Mouse (Mus musculus) heart, embryonic 12.5 days (tissue): ENCODE data around the gene Elavl1. TPM values are rescaled to one million over a fixed set of nuclear protein-coding genes. Genes with fewer than 3 reads are reported as not detected.

Source experiments
- ATAC-seq: fragments of 200-750 bp; cut with Nextera tagmentation; 2 replicates; pipeline ENCODE4 v1.8.0; 2017; ENCODE audit warnings: moderate TSS enrichment, moderate library complexity; ENCODE audit not compliant: insufficient number of reproducible peaks, low FRiP score
- H3K27ac ChIP-seq: fragments of 300-500 bp; sonication (generic); 2 replicates; pipeline ENCODE4 v1.5.1; 2016; ENCODE audit warnings: mild to moderate bottlenecking, moderate library complexity; ENCODE audit not compliant: poor library complexity, severe bottlenecking
- H3K27me3 ChIP-seq: fragments of 300-500 bp; sonication (generic); replicated peaks from 2 replicates; pipeline ENCODE4 v1.6.1; 2016; ENCODE audit warnings: mild to moderate bottlenecking, moderate library complexity
- H3K36me3 ChIP-seq: fragments of 300-500 bp; sonication (generic); 2 replicates; pipeline ENCODE4 v1.6.1; 2016; ENCODE audit warnings: mild to moderate bottlenecking, moderate library complexity
- H3K4me1 ChIP-seq: fragments of 300-500 bp; sonication (generic); replicated peaks from 2 replicates; pipeline ENCODE4 v1.6.1; 2016; ENCODE audit warnings: mild to moderate bottlenecking
- H3K4me2 ChIP-seq: fragments of 300-500 bp; sonication (generic); 2 replicates; pipeline ENCODE4 v1.6.1; 2016; ENCODE audit warnings: mild to moderate bottlenecking, moderate library complexity
- H3K4me3 ChIP-seq: fragments of 300-500 bp; sonication (generic); 2 replicates; pipeline ENCODE4 v1.5.1; 2016; ENCODE audit warnings: mild to moderate bottlenecking
- H3K9ac ChIP-seq: fragments of 300-500 bp; sonication (generic); 2 replicates; pipeline ENCODE4 v1.6.1; 2016; ENCODE audit warnings: mild to moderate bottlenecking, moderate library complexity
- H3K9me3 ChIP-seq: fragments of 300-500 bp; sonication (generic); replicated peaks from 2 replicates; pipeline ENCODE4 v1.6.1; 2016; ENCODE audit warnings: mild to moderate bottlenecking, moderate library complexity
- WGBS: fragments of 180-500 bp; shearing (Covaris S2); methylation state at CpG from one replicate; pipeline ENCODE4 v1.1.7; 2016; 5-methylcytosine and 5-hydroxymethylcytosine counted together
- polyA plus RNA-seq: library from polyadenylated mRNA; unstranded; fragments of >200 nt; fragmentation: Nextera tagmentation; extraction: Ambion mirVana; gene quantifications from 2 replicates; pipeline ENCODE4 v1.2.1, GENCODE M21; 2016

The Elavl1 gene
- polyA plus RNA-seq, 1 experiment from 2014 or later: 211 TPM

DNA sequence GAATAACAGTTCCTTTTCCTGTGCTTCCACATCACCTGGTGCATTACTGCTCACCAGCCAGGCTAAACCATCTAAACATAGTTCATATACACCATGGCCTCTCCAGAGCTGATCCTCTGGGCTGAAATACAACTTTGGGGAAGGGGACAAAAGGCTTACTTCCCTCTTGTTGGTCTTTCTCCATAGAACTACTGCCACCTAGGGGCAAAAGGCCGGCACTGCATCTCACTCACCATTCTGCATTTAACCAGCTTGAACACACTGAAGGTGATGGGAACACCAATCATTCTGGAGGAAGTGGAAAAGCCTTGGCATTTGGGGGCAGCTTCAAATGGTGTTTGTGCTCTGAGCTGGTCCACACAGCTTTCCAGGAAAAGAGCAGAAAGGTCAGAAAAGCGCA lies 2.7 kb downstream of the Elavl1 start:
- Histone ChIP-seq H3K9me3 (no peaks in the 10 kb centered on the region), H3K27ac (no peak overlapping the region), H3K27me3 (no peaks in the 10 kb centered on the region), H3K4me3 (no peak overlapping the region), H3K4me2 (0 out of 2 replicates have a peak overlapping the region, but pooled peaks have one; percentile 4), H3K9ac (no peak overlapping the region), H3K36me3 (peaks cover 34% of the 10 kb centered on the region), H3K4me1 (peaks cover 52% of the 10 kb centered on the region)
- ATAC-seq: no peak
- 35% methylated on average over 2 of the region's 2 CpGs for WGBS

- Histone ChIP-seq H3K4me1 (peaks cover 52% of the 10 kb centered on the region), H3K4me2 (no peak overlapping the region), H3K27ac (no peak overlapping the region), H3K9ac (no peak overlapping the region), H3K9me3 (no peaks in the 10 kb centered on the region), H3K27me3 (no peaks in the 10 kb centered on the region), H3K36me3 (peaks cover 34% of the 10 kb centered on the region), H3K4me3 (no peak overlapping the region)
- no peak for ATAC-seq
- 42% methylated on average over 2 of the region's 2 CpGs for WGBS
Measured at GRCm38 (mm10) chr8:4321031-4321430, 4.2 kb downstream of the Elavl1 start.

DNA sequence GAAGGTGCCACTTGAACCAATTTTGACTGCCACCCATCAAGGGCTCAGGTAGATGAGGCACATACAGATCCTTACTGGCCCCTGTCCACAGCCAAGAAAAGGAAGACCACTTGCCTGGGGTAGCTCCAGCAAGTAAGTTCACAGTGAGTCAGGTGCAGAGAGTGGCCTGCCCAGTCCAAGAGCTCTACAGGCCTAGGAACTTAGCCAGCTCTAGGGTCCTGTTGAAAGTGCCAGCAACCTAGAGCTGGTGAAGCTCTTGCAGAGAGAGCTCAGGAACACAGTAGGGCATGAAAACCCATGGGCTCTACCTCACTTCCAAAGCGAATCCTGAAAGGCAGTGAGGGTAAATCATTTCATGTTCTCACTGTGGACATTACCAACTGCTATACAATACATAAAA lies 4.8 kb downstream of the Elavl1 start:
- Histone ChIP-seq H3K27me3 (no peaks in the 10 kb centered on the region), H3K4me1 (peaks cover 49% of the 10 kb centered on the region), H3K4me2 (no peak overlapping the region), H3K4me3 (no peak overlapping the region), H3K9ac (0 out of 2 replicates have a peak overlapping the region, but pooled peaks have one; percentile 14), H3K36me3 (peaks cover 34% of the 10 kb centered on the region), H3K9me3 (no peaks in the 10 kb centered on the region), H3K27ac (peak overlapping the region; percentile 52; the same call in 1 of the 2 replicates)
- ATAC-seq: no peak
- WGBS: 100% methylated on average over 1 of the region's 1 CpGs

- H3K4me1 ChIP-seq: peaks cover 49% of the 10 kb centered on the region
- H3K9me3 ChIP-seq: no peaks in the 10 kb centered on the region
- 97% methylated on average over 11 of the region's 11 CpGs for WGBS
- peaks cover 34% of the 10 kb centered on the region for H3K36me3 ChIP-seq
- no peaks in the 10 kb centered on the region for H3K27me3 ChIP-seq
- H3K9ac ChIP-seq: no peak overlapping the region
- no peak overlapping the region for H3K4me2 ChIP-seq
- no peak for ATAC-seq
- H3K27ac ChIP-seq: no peak overlapping the region
- no peak overlapping the region for H3K4me3 ChIP-seq
Measured at GRCm38 (mm10) chr8:4319573-4319872, 5.7 kb downstream of the Elavl1 start.

GRCm38 (mm10) chr8:4318796-4319572 lies 6.2 kb downstream of the Elavl1 start:
- WGBS: 77% methylated on average over 2 of the region's 2 CpGs
- ATAC-seq: no peak

DNA sequence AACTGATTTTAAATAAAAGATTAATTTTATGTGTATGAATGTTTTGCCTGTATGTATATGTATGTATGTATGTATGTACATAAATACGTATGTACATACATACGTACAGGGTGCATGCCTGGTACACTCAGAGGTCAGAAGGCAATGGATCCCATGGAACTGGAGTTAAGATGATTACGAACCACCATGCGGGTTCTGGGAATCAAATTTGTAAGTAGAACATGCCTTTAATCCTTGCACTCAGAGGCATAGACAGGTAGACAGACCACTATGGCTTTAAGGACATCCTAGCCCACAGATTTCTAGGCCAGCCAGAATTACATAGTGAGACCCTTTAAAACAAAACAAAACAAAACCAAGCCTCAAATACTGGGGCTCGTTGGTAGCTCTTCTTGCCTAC lies 7.1 kb downstream of the Elavl1 start:
- 86% methylated on average over 5 of the region's 5 CpGs for WGBS
- H3K9ac ChIP-seq: no peak overlapping the region
- no peaks in the 10 kb centered on the region for H3K27me3 ChIP-seq
- no peak overlapping the region for H3K4me3 ChIP-seq
- H3K27ac ChIP-seq: no peak overlapping the region
- peaks cover 34% of the 10 kb centered on the region for H3K36me3 ChIP-seq
- H3K4me2 ChIP-seq: no peak overlapping the region
- H3K4me1 ChIP-seq: peaks cover 43% of the 10 kb centered on the region
- no peaks in the 10 kb centered on the region for H3K9me3 ChIP-seq
- no peak for ATAC-seq

More at GRCm38 (mm10) chr8:4318796-4319572, 6.2 kb downstream of the Elavl1 start:
- Histone ChIP-seq H3K36me3 (peaks cover 34% of the 10 kb centered on the region), H3K27me3 (no peaks in the 10 kb centered on the region), H3K4me3 (no peak overlapping the region), H3K4me1 (peaks cover 49% of the 10 kb centered on the region), H3K9ac (no peak overlapping the region), H3K27ac (no peak overlapping the region), H3K9me3 (no peaks in the 10 kb centered on the region), H3K4me2 (no peak overlapping the region)

GRCm38 (mm10) chr8:4314852-4315251 lies 10.4 kb downstream of the Elavl1 start:
- no peaks in the 10 kb centered on the region for H3K27me3 ChIP-seq
- ATAC-seq: no peak
- no peak overlapping the region for H3K27ac ChIP-seq
- H3K36me3 ChIP-seq: peaks cover 27% of the 10 kb centered on the region
- H3K4me2 ChIP-seq: no peak overlapping the region
- 92% methylated on average over 3 of the region's 3 CpGs for WGBS
- no peaks in the 10 kb centered on the region for H3K9me3 ChIP-seq
- peaks cover 18% of the 10 kb centered on the region; the same call in 1 of the 2 replicates for H3K4me1 ChIP-seq
- H3K4me3 ChIP-seq: no peak overlapping the region
- H3K9ac ChIP-seq: no peak overlapping the region

DNA sequence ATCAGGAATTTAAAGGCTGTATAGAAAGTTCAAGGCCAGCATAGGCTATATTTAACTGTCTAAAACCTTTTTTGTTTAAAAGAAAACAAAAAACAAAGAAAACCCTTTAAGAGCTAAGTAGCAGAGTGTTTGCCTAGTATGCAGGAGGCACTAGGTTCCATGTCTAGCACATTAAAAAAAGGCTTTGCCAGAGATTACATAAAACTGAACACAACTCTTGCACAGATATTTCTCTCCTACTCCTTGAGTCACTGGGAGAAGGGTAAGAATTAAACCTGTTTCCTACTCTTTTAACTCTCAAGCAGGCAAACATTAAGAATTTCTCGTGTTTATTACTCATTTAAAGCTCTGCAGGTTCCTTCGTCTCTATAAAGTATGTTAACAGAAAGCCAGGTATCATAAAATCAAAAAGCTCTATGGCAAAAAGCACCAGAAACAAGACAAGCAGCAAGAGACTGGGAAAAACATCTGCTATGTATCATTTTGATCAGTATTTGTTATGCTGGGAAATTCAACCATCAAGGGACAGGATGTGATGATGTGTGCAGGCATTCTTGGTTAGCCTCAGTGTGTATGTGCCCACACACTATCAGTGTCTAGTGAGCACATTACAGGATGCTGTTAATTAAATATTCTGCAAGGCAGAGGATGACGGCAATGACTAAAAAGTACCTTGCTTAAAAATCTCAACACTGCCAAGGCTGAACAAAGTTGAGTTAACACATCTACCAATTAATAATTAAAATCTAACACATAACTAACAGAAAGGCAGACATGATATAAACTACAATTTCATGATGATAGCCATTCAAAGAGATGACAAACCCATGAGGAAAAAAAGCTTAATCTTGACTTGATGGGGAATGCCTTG lies 11.7 kb downstream of the Elavl1 start:
- no peak overlapping the region for H3K4me2 ChIP-seq
- H3K27ac ChIP-seq: no peak overlapping the region
- ATAC-seq: no peak
- H3K4me3 ChIP-seq: no peak overlapping the region
- WGBS: 72% methylated on average over 3 of the region's 3 CpGs
- peaks cover 35% of the 10 kb centered on the region for H3K36me3 ChIP-seq
- no peaks in the 10 kb centered on the region for H3K9me3 ChIP-seq
- H3K9ac ChIP-seq: no peak overlapping the region
- 0 out of 2 replicates have a peak, but pooled peaks cover 11% of the 10 kb centered on the region for H3K4me1 ChIP-seq
- no peaks in the 10 kb centered on the region for H3K27me3 ChIP-seq

DNA sequence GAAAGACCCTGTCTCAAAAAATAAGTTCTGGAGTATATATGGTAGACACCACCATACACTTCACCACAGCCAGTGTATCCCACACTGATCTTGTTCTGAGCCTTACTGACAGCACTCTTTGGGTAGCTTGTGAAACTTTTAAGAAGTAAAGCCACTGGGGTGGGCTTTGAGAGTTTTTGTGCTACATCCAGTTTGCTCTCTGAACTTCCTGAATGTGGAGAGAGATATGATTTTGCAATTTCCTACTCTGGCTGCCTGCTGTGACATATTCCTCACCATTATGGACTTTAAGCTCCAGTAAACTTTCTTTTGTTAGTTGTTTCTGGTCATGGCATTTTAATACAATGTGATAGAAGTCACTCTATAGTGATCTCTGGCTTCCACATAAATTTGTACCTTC lies 13.1 kb downstream of the Elavl1 start:
- H3K36me3 ChIP-seq: peaks cover 42% of the 10 kb centered on the region
- no peaks in the 10 kb centered on the region for H3K27me3 ChIP-seq
- 0 out of 2 replicates have a peak, but pooled peaks cover 11% of the 10 kb centered on the region for H3K4me1 ChIP-seq
- no peak for ATAC-seq
- H3K4me2 ChIP-seq: no peak overlapping the region
- H3K9me3 ChIP-seq: no peaks in the 10 kb centered on the region
- H3K9ac ChIP-seq: no peak overlapping the region
- no peak overlapping the region for H3K4me3 ChIP-seq
- H3K27ac ChIP-seq: no peak overlapping the region

- no peak for ATAC-seq
- Histone ChIP-seq H3K27ac (no peak overlapping the region), H3K4me1 (0 out of 2 replicates have a peak, but pooled peaks cover 5% of the 10 kb centered on the region), H3K4me2 (no peak overlapping the region), H3K36me3 (peaks cover 87% of the 10 kb centered on the region), H3K4me3 (no peak overlapping the region), H3K27me3 (no peaks in the 10 kb centered on the region), H3K9ac (no peak overlapping the region), H3K9me3 (no peaks in the 10 kb centered on the region)
- WGBS: 73% methylated on average over 2 of the region's 2 CpGs
Measured at GRCm38 (mm10) chr8:4305838-4306237, 19.4 kb downstream of the Elavl1 start.

DNA sequence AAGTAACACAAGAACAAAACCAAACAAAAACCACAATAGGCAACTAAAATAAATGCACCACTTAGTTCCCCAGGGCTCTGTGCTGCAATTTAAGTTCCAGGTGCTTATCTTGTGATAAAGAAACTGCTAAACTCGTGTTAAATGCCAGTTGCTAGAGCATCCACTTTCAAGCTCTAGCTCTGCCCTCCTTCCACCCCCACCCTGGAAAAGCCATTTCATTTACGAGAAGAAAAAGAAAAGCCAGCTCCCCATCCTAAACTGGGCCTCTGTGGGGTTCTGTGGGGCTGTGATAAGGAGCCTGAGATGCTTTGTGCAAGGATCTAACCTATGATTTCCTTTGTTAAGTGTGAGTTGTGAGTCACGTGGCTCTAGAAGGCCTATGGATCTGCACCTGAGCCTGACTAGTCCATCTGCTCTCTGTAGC lies 21.1 kb downstream of the Elavl1 start:
- Histone ChIP-seq H3K4me1 (0 out of 2 replicates have a peak, but pooled peaks cover 5% of the 10 kb centered on the region), H3K4me2 (no peak overlapping the region), H3K36me3 (peaks cover 87% of the 10 kb centered on the region), H3K27ac (no peak overlapping the region), H3K9me3 (no peaks in the 10 kb centered on the region), H3K9ac (no peak overlapping the region), H3K27me3 (no peaks in the 10 kb centered on the region), H3K4me3 (no peak overlapping the region)
- ATAC-seq: no peak; the same call in 1 of the 2 replicates
- WGBS: 50% methylated on average over 3 of the region's 3 CpGs
